Mouse (Mus musculus) kidney, postnatal 4 days (tissue): Measurements from ENCODE around the gene Klhl35.
"Not testable (repeated sequence)": the region's sequence is repeated elsewhere in the genome, so short reads cannot be mapped to it uniquely, and the experiment has no call there.

Source experiments
- DNase-seq, 2 experiments: peaks; one replicate each; pipeline ENCODE4 v3.0.0; 2021; ENCODE audit warnings: mixed read lengths in 2 of 2

Klhl35 gene

GRCm38 (mm10) chr7:99500655-99501054 lies 34.9 kb downstream of the Klhl35 start:
- DNase-seq = no peak

DNA sequence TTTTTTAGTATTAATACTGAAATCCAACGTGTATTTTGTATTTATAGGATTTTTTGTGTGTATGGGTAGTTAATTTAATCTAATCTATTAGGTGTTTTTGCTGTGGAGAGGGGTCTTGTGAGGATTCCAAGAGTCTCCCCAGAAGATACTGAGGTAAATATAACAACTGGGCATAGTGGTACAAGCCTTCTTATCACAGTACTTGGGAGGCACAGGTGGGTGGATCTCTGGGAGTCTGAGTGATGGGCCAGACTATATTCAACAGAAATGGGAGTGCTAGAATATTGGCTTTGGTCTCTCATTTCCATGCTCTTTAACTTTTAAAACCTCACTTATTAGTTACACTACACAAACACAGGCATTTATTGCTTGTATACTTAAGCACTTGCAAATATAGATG lies 35.3 kb downstream of the Klhl35 start:
- no peak for DNase-seq

DNA sequence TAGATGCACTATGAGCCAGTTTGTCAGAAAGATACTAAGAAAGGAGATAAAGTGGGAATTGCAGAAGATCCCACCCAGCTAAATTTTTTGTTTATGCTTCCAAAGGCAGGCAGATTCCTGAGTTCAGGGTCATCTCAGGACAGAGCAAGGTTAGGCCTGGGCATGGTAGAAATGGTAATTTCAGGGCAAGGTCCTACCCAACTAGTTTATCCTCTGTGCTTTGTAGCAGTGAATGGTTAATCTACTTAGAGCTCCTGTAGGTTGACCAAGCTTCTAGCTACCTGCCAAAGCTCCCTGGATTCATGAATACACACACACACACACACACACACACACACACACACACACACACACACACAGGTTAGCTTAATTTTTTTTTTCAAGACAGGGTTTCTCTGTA lies 38.8 kb downstream of the Klhl35 start:
- DNase-seq = no peak

DNA sequence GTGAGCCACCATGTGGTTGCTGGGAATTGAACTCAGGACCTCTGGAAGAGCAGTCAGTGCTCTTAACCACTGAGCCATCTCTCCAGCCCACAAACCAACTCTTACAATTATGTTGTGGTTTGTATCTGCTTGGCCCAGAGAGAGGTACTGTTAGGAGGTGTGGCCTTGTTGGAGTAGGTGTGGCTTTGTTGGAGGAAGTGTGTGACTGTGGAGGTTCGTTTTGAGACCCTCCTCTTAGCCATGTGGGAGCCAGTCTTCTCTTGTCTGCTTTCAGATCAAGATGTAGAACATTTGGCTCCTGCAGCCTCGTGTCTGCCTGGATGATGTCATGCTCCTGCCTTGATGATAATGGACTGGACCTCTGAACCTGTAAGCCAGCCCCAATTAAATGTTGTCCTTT lies 42.4 kb downstream of the Klhl35 start:
- DNase-seq = not testable (repeated sequence)

- DNase-seq = peak; percentile 40 to 50
These were observed 44.3 kb downstream of the Klhl35 start for GRCm38 (mm10) chr7:99510087-99510501.

DNA sequence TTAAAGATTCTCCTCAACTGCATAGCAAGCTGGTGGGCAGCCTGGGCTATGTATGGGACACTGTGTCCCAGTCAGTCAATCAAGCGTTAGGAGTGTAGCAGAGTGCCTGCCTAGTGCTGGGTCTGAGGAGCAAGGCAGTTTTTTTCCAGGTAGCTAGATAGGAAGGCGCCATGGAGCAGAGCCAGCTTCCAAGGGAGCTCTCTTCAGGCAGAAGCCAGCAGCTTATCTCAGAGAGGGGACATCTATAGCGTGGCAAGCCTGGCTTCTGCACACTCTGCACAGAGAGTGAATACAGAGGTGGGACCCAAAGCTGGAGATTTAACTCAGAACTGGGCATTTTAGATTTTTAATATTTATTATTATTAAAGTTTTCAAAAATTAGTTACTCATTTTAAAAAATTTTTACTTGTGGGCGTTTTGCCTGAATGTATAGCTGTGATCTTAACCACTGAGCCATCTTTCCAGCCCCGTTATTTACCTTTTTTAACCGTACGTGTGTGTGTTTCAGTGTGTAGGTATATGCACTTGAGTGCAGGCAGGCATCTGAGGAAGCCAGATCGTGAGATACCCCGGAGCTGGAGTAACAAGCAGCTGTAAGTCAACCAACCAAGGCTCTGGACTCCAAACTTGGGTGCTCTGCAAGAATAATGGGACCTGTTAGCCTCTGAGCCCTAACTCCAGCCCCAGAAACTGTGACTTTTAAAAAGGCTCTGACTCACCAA lies 50.4 kb downstream of the Klhl35 start:
- no peak for DNase-seq

DNA sequence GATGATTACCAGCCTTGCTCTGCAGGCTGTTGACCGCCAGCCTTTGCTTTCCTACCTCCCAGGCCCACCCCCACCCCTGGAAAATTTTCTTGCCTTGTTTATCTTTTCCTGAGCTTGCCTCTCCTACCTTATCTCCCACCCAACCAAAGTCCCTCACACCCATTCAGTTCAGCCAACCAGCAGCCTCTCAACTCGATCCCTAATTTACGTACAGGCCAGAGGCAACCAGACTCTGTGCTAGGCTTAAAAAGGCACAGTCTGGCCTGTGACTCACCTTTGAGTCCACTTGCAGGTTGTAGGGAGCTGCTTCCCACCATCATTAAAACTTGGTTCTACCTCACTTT lies 51.0 kb downstream of the Klhl35 start:
- no peak for DNase-seq

DNA sequence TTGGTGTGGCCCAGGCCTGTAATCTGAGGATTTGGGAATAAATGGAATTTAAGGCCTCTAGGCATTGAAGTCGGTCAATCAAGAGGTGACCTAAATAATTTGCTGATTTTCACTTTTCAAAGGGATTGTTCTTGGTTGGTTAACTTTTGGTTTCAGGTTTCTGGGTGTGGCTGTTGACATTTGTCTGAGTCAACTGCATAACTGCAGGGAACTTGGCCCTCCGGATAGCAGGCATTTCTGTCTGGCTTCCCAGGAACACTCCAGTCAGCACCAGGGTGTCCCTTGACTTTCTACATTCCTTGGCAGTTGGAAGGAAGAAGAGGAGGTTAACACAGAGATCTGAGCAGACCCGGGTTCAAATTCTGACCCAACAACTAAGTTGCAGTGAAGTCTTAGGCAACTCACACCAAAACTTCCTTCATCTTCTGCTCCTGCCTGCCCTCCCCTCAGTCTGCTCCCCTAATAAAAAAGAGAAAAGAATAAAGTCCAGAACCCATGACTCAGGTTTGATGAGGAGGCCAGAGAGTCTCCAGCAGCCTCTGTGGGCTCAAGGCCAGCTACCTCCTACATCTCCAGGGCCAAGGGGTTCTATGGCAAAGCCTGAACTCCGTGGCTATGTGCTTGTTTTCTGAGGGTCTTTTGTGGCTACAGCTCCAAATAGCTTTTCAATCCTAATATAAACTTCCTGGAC lies 53.3 kb downstream of the Klhl35 start:
- no peak for DNase-seq

DNA sequence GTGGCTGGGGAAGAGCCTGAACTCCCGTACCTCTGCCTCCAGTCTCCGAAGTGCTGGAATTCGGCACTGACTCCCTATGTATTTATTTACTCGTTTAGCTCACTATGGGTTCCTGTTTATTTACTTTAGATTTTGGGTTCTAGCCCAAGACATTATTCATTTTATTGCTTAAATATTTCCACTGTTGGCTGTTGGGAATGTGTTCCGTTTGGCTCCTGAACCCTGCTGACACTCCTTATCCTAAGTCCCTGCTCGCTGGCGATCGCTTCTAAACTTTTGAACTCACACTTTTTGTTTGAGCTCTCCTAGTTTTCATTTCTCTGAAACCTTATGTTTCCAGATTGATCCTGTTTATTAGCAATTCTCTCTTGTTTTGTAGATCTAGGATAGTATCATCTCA lies 57.3 kb downstream of the Klhl35 start:
- DNase-seq = no peak
